Mouse (Mus musculus) testis, adult 2 months (tissue): ENCODE measurements around the gene Hint3.

Source experiments
- CTCF ChIP-seq: fragments of 200-500 bp; IDR thresholded peaks from 2 replicates; pipeline ENCODE4 v1.5.1; 2012; ENCODE audit warnings: low read depth, mild to moderate bottlenecking, inconsistent platforms, low read length, moderate library complexity; ENCODE audit not compliant: control insufficient read depth, insufficient read depth, insufficient replicate concordance
- POLR2A ChIP-seq: fragments of 200-500 bp; IDR thresholded peaks from 2 replicates; pipeline ENCODE4 v1.6.1; 2012; ENCODE audit warnings: low read depth, mild to moderate bottlenecking, inconsistent platforms, low read length, moderate library complexity; ENCODE audit not compliant: control insufficient read depth

DNA sequence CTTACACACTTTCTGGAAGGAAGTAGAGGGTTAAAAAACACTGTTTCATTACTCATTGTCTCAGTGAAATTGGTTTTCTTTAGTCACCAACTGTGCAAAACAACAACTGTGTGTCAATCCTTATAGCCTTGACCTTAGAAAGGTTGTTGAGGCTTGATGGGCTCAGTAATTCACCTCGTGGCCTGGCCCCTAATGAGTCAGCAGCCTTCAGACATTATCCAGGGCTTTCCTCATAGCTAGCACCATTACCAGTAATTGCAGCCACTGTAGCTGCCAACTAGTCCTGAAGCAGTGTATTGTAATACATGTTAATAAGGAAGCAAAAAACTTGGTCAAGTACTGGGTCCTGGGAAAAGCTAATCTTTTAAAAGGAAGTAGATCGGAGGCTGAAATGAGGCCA lies 48.6 kb upstream of the Hint3 start:
- TF ChIP-seq CTCF (no peak), POLR2A (no peak)
